Mouse (Mus musculus) forebrain, embryonic 10.5 days (tissue): ENCODE results near the gene Dtnbp1. TPM values are rescaled to one million over a fixed set of nuclear protein-coding genes. Genes with fewer than 3 reads are reported as not detected.

Experiments used
- DNase-seq: peaks from one replicate; pipeline ENCODE4 v3.0.0-alpha.2; 2017; ENCODE audit warnings: low spot score; ENCODE audit errors: extremely low spot score
- H3K27ac ChIP-seq: fragments of 300-500 bp; sonication (generic); 2 replicates; pipeline ENCODE4 v1.5.1; 2016; ENCODE audit warnings: mild to moderate bottlenecking
- H3K27me3 ChIP-seq: fragments of 300-500 bp; sonication (generic); 2 replicates; pipeline ENCODE4 v1.6.1; 2016; ENCODE audit warnings: mild to moderate bottlenecking; ENCODE audit not compliant: poor library complexity, severe bottlenecking
- H3K36me3 ChIP-seq: fragments of 300-500 bp; sonication (generic); replicated peaks from 2 replicates; pipeline ENCODE4 v1.6.1; 2016; ENCODE audit warnings: mild to moderate bottlenecking, moderate library complexity
- H3K4me1 ChIP-seq: fragments of 300-500 bp; sonication (generic); 2 replicates; pipeline ENCODE4 v1.6.1; 2016
- H3K4me3 ChIP-seq: fragments of 300-500 bp; sonication (generic); 2 replicates; pipeline ENCODE4 v1.5.1; 2016; ENCODE audit warnings: mild to moderate bottlenecking, moderate library complexity
- H3K9me3 ChIP-seq: fragments of 300-500 bp; sonication (generic); 2 replicates; pipeline ENCODE4 v1.6.1; 2016; ENCODE audit warnings: mild to moderate bottlenecking, moderate library complexity
- WGBS: fragments of 180-500 bp; shearing (Covaris S2); methylation state at CpG from one replicate; pipeline ENCODE4 v1.1.7; 2016; 5-methylcytosine and 5-hydroxymethylcytosine counted together
- polyA plus RNA-seq: library from polyadenylated mRNA; unstranded; fragments of >200 nt; fragmentation: Nextera tagmentation; extraction: Ambion mirVana; gene quantifications from 2 replicates; pipeline ENCODE4 v1.2.1, GENCODE M21; 2016

Dtnbp1 gene
- polyA plus RNA-seq, 1 experiment from 2014 or later, result 89.4 TPM

DNA sequence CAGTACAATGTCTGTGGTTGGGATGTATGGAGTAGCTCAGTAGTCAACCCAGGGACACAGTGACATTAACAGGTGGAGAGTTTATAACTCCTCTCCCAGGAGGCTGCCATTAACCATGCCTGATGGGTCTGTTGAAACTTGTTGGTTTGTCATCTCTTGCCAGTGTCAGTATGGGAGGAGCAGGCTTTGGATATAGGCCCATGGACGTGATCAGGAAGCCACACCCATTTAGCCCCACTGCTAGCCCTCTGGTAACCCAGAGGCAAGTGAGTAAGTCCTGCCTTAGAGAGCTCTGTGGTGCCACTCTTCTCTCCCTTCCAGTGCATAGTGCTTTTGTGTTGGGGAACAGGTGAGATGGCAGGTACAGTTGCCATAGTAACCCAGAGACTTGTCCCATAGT lies 97.7 kb downstream of the Dtnbp1 start:
- peaks cover 95% of the 10 kb centered on the region for H3K36me3 ChIP-seq
- 79% methylated on average over 1 of the region's 1 CpGs for WGBS
- H3K9me3 ChIP-seq, result no peaks in the 10 kb centered on the region

DNA sequence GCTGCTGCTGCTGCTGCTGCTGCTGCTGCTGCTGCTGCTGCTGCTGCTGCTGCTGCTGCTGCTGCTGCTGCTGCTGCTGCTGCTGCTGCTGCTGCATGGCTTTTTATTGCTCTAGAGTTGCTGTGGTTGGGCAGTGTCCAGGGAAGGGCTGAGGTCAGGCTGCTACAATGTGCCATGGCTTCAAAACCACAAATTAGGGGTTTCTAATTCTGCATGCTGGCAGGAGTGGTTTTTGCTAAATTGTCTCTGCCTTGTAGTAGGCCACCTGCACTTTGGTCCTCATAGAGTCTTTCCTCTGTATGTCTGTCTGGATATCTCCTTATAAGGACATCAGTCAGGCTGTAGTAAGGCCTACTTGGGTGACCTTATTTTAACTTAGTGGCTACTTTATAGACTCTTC lies 98.5 kb downstream of the Dtnbp1 start:
- DNase-seq, result no peak
- Histone ChIP-seq H3K9me3 (no peaks in the 10 kb centered on the region), H3K4me3 (no peak overlapping the region), H3K27me3 (no peaks in the 10 kb centered on the region), H3K27ac (no peak overlapping the region), H3K4me1 (no peaks in the 10 kb centered on the region), H3K36me3 (peaks cover 95% of the 10 kb centered on the region)

More for the DNA sequence above, 97.7 kb downstream of the Dtnbp1 start:
- Histone ChIP-seq H3K4me1 (peaks cover 5% of the 10 kb centered on the region), H3K27me3 (no peaks in the 10 kb centered on the region), H3K27ac (no peak overlapping the region), H3K4me3 (no peak overlapping the region)
- no peak for DNase-seq

DNA sequence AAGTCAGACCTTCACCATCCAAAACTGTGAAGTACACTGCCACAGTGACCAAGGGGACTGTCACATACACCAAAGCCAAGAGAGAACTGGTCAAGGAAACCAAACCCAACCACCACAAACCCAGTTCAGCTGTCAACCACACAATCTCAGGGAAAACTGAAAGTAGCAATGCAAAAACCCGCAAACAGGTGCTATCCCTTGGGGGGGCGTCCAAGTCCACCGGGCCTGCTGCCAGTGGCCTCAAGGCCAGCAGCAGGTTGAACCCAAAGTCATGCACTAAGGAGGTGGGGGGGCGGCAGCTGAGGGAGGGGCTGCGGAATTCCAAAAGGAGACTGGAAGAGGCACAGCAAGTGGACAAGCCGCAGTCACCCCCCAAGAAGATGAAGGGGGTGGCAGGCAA lies 99.6 kb downstream of the Dtnbp1 start:
- 94% methylated on average over 6 of the region's 6 CpGs for WGBS
- DNase-seq, result no peak
- H3K27ac ChIP-seq, result no peak overlapping the region
- peaks cover 95% of the 10 kb centered on the region for H3K36me3 ChIP-seq
- H3K4me1 ChIP-seq, result no peaks in the 10 kb centered on the region
- H3K4me3 ChIP-seq, result no peak overlapping the region
- H3K9me3 ChIP-seq, result no peaks in the 10 kb centered on the region
- H3K27me3 ChIP-seq, result no peaks in the 10 kb centered on the region

DNA sequence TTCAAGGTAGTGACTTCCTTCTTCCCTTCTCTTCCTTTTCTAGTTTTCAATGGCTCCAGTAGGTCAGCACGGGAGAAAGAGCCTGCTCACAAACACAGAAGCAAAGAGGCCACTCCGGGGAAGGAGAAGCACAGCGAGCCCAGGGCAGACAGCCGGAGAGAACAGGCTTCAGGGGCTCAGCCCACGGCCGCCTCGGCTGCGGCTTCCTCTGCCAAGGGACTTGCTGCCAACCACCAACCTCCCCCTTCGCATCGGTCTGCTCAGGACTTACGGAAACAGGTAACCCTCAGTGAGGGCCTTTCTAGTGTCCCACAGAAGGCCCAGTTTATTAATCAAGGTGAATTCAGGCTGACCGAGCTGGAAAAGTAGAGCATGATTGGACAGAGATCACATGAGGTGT lies 105.7 kb downstream of the Dtnbp1 start:
- DNase-seq, result no peak

DNA sequence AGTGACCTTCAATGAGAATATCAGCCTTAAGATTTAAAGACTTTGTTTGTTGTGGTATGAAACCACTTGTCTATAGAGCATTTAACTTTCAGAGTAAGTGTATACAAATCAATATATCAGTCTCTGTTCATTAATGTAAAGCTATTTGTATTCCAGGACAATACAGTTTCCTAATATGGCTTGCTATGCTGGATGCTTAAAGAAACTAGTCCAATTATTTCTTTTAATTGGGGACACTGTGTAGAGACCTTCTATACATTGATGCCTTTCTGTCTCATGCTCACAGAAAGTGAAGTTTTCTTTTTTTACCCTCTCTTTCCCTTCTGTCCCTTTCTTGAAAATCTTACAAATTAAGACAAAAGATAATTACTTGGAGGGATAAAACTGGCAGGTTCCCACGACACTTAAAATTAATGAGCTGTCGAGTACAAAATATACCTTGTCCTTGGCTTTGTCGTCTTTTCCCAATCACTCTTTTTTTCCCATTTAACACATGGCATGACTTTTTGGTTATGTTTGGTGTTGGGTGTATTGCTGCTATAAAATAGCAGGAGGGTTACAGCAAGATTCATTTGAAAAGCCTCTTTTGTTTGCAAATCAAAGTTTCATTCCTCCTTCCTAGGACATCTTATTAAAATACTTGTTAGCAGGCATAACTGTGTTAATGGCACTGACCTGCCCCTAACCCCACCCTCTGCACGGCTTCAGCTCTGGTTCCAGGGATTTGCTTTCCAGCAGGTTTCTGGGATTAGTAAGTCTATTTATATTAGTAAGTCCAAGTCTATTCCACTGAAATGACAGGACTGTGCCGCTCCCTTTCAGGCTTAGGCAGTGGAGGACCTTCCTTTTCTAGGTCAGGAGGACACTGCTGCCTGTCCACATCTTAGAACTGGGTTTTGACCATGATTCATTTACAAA lies 109.9 kb downstream of the Dtnbp1 start:
- no peaks in the 10 kb centered on the region for H3K9me3 ChIP-seq
- H3K27ac ChIP-seq, result peak overlapping the region; percentile 69
- no peak for DNase-seq
- peaks cover 42% of the 10 kb centered on the region for H3K36me3 ChIP-seq
- H3K27me3 ChIP-seq, result no peaks in the 10 kb centered on the region
- no peak overlapping the region for H3K4me3 ChIP-seq
- WGBS, result 52% methylated on average over 5 of the region's 5 CpGs
- H3K4me1 ChIP-seq, result peaks cover 48% of the 10 kb centered on the region

More for the DNA sequence above, 105.7 kb downstream of the Dtnbp1 start:
- Histone ChIP-seq H3K9me3 (no peaks in the 10 kb centered on the region), H3K27ac (no peak overlapping the region), H3K27me3 (no peaks in the 10 kb centered on the region), H3K4me3 (no peak overlapping the region), H3K4me1 (peaks cover 37% of the 10 kb centered on the region), H3K36me3 (peaks cover 59% of the 10 kb centered on the region)
- 94% methylated on average over 12 of the region's 12 CpGs for WGBS

DNA sequence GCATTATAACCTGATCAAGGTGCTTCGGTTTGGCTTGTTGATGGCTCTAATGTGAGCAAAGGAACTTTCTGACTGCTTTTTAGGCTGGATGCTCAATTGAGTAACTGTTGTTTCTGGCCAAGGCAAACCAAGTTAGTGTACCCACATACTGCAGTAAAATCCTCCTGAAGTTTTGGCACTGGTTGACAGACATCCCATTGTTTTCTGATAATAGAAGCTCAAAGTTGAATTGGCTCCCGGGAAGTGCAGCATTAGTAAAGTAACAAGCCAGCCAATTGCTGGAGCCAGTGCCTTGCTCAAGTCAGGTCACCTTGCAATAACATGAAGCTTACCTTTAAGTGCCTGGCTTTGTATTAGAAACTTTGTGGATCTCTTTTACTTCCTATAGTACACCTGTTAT lies 111.3 kb downstream of the Dtnbp1 start:
- H3K4me1 ChIP-seq, result peaks cover 48% of the 10 kb centered on the region
- 62% methylated on average over 2 of the region's 2 CpGs for WGBS
- H3K9me3 ChIP-seq, result no peaks in the 10 kb centered on the region
- peaks cover 42% of the 10 kb centered on the region for H3K36me3 ChIP-seq
- no peak overlapping the region for H3K4me3 ChIP-seq
- no peak overlapping the region for H3K27ac ChIP-seq
- H3K27me3 ChIP-seq, result no peaks in the 10 kb centered on the region
- no peak for DNase-seq

DNA sequence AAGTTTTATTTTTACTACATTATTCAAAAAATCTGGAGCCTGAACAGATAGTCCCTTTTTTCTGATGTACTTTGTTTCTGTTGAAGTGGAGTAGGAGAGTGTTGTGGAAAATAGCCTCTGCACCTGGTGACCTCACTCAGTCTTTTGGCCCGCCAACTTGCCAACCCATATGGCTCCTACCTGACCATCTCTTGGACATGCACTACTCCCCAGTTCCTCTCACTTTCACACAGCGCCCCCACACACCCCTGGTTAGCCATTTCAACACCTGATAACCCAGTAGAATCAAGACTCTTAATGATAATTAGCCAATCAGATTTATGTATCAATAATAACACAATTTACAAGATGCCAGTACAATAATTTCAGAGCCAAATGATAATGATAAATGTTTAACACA lies 115.7 kb downstream of the Dtnbp1 start:
- no peak overlapping the region for H3K4me3 ChIP-seq
- peaks cover 47% of the 10 kb centered on the region for H3K36me3 ChIP-seq
- WGBS, result 87% methylated on average over 2 of the region's 2 CpGs
- no peaks in the 10 kb centered on the region for H3K9me3 ChIP-seq
- peaks cover 16% of the 10 kb centered on the region for H3K4me1 ChIP-seq
- no peak overlapping the region for H3K27ac ChIP-seq
- H3K27me3 ChIP-seq, result no peaks in the 10 kb centered on the region
- DNase-seq, result no peak

DNA sequence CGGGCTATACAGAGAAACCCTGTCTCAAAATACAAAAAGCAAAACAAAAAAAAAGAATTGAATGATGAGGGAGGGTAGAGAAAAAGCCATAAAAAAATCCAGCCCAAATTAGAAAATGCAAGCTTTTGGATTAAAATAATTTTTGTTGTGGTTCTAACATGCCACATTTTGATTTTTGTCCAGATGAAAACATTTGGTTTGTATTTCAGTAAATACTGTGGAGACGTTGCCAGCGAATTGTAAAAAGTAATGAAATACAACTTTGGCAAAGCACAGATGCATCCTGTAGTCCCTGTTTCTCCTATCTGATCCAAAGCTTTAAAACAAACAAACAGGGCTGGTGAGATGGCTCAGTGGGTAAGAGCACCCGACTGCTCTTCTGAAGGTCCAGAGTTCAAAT lies 120.9 kb downstream of the Dtnbp1 start:
- Histone ChIP-seq H3K27me3 (no peaks in the 10 kb centered on the region), H3K9me3 (no peaks in the 10 kb centered on the region), H3K4me3 (no peak overlapping the region), H3K27ac (no peak overlapping the region), H3K4me1 (peaks cover 37% of the 10 kb centered on the region), H3K36me3 (peaks cover 22% of the 10 kb centered on the region)
- no peak for DNase-seq
- WGBS, result 91% methylated on average over 4 of the region's 4 CpGs

DNA sequence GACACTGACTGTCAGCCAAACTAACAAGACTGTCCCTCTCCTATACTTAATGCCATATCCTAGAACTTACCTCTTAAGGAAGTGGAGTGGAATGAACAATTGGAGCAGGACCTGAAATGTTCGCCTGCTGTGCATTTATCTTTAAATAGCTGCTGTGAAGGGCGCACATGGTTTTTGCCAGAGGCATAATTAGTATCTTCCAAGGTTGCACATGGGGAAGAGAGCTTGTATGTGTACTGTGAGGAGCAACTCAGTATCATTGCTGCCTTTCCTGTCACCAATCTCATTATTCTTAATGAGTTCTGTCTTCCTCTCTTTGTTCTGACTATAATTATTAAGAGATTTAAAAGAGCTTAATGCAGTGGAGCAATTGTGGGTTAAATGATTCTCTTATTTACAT lies 125.1 kb downstream of the Dtnbp1 start:
- Histone ChIP-seq H3K4me1 (peaks cover 49% of the 10 kb centered on the region), H3K9me3 (no peaks in the 10 kb centered on the region), H3K4me3 (no peak overlapping the region), H3K36me3 (peaks cover 23% of the 10 kb centered on the region), H3K27ac (no peak overlapping the region), H3K27me3 (no peaks in the 10 kb centered on the region)
- WGBS, result 80% methylated on average over 2 of the region's 2 CpGs
- no peak for DNase-seq

Other genes with a start within 250 kb of the Dtnbp1 start
- gene Gm9817, start 76.5 kb upstream of the Dtnbp1 start, polyA plus RNA-seq, result not detected in 2 replicates